Mouse (Mus musculus) bone marrow macrophage, adult 2 months (primary cell): ENCODE results near the gene Camk1g.

Source experiments
- CTCF ChIP-seq: IDR thresholded peaks from 2 replicates; pipeline ENCODE4 v1.5.1; 2012; ENCODE audit warnings: low read depth, mild to moderate bottlenecking, low read length, moderate library complexity
- POLR2A ChIP-seq: IDR thresholded peaks from 2 replicates; pipeline ENCODE4 v1.6.1; 2012; ENCODE audit warnings: mild to moderate bottlenecking, low read depth, low read length, borderline replicate concordance

- TF ChIP-seq CTCF (peak; percentile 59), POLR2A (no peak)
Measured at GRCm38 (mm10) chr1:193376478-193377134, 6.5 kb upstream of the Camk1g start.
